Mouse (Mus musculus) lung, postnatal 0 days (tissue): ENCODE results near the gene Mgst2.
A peak's percentile ranks its signal among the peaks of the same experiment; 100 is the strongest.

Source experiments
- CTCF ChIP-seq: IDR thresholded peaks from 2 replicates; pipeline ENCODE4 v1.5.1; 2016; ENCODE audit warnings: antibody characterized with exemption, mild to moderate bottlenecking
- EP300 ChIP-seq: IDR thresholded peaks from 2 replicates; pipeline ENCODE4 v1.6.1; 2016; ENCODE audit warnings: antibody characterized with exemption, mild to moderate bottlenecking, control low read depth

- TF ChIP-seq CTCF (peak; percentile 76), EP300 (no peak)
Measured at GRCm38 (mm10) chr3:51673408-51674086, 13.4 kb downstream of the Mgst2 start.
